Mouse (Mus musculus): ENCODE data around the gene Ripor3.

Gene Ripor3

GRCm38 (mm10) chr2:167984946-167985345 is 25.5 kb downstream of the Ripor3 start:
- DNase-seq: no peak

GRCm38 (mm10) chr2:167984371-167984770 is 26.0 kb downstream of the Ripor3 start:
- DNase-seq: no peak

GRCm38 (mm10) chr2:167982646-167983045 is 27.8 kb downstream of the Ripor3 start:
- DNase-seq: peak; percentile 78

GRCm38 (mm10) chr2:167980391-167980790 is 30.0 kb downstream of the Ripor3 start:
- no peak for DNase-seq

GRCm38 (mm10) chr2:167978271-167978670 is 32.1 kb downstream of the Ripor3 start:
- DNase-seq: peak; percentile 55

- peak; percentile 50 for DNase-seq
Observed at GRCm38 (mm10) chr2:167975746-167976145, 34.7 kb downstream of the Ripor3 start.

GRCm38 (mm10) chr2:167972809-167973208 is 37.6 kb downstream of the Ripor3 start:
- DNase-seq: no peak

- no peak for DNase-seq
Observed at GRCm38 (mm10) chr2:167972146-167972545, 38.3 kb downstream of the Ripor3 start.

GRCm38 (mm10) chr2:167969851-167970541 is 40.4 kb downstream of the Ripor3 start:
- no peak for DNase-seq

- no peak for DNase-seq
Observed at GRCm38 (mm10) chr2:167968504-167968903, 41.9 kb downstream of the Ripor3 start.

- DNase-seq: no peak
Observed at GRCm38 (mm10) chr2:167965911-167966310, 44.5 kb downstream of the Ripor3 start.

- peak; percentile 70 for DNase-seq
Observed at GRCm38 (mm10) chr2:167964320-167964719, 46.1 kb downstream of the Ripor3 start.

GRCm38 (mm10) chr2:167963778-167964300 is 46.6 kb downstream of the Ripor3 start:
- DNase-seq: no peak

GRCm38 (mm10) chr2:167963176-167963575 is 47.2 kb downstream of the Ripor3 start:
- DNase-seq: no peak

GRCm38 (mm10) chr2:167962347-167962746 is 48.1 kb downstream of the Ripor3 start:
- DNase-seq: no peak

- DNase-seq: no peak
Observed at GRCm38 (mm10) chr2:167960584-167960983, 49.8 kb downstream of the Ripor3 start.

- no peak for DNase-seq
Observed at GRCm38 (mm10) chr2:167959996-167960395, 50.4 kb downstream of the Ripor3 start.

GRCm38 (mm10) chr2:167959384-167959911 is 51.0 kb downstream of the Ripor3 start:
- DNase-seq: no peak

- DNase-seq: peak; percentile 92
Observed at GRCm38 (mm10) chr2:167958843-167959242, 51.6 kb downstream of the Ripor3 start.

GRCm38 (mm10) chr2:167958082-167958788 is 52.2 kb downstream of the Ripor3 start:
- DNase-seq: no peak

GRCm38 (mm10) chr2:167957539-167957938 is 52.9 kb downstream of the Ripor3 start:
- DNase-seq: no peak

- DNase-seq: no peak
Observed at GRCm38 (mm10) chr2:167954928-167955327, 55.5 kb downstream of the Ripor3 start.

GRCm38 (mm10) chr2:167953819-167954218 is 56.6 kb downstream of the Ripor3 start:
- DNase-seq: no peak
